Mouse (Mus musculus) midbrain, embryonic 15.5 days (tissue): ENCODE data around the gene Osbpl9. TPM values are rescaled to one million over a fixed set of nuclear protein-coding genes. Genes with fewer than 3 reads are reported as not detected.

Source experiments
- ATAC-seq: fragments of 200-750 bp; cut with Nextera tagmentation; replicated peaks from 2 replicates; pipeline ENCODE4 v1.8.0; 2017; ENCODE audit warnings: moderate TSS enrichment
- H3K27ac ChIP-seq: fragments of 300-500 bp; sonication (generic); 2 replicates; pipeline ENCODE4 v1.5.1; 2015; ENCODE audit warnings: mild to moderate bottlenecking, inconsistent platforms
- H3K27me3 ChIP-seq: fragments of 300-500 bp; sonication (generic); replicated peaks from 2 replicates; pipeline ENCODE4 v1.6.1; 2015; ENCODE audit warnings: inconsistent platforms
- H3K36me3 ChIP-seq: fragments of 300-500 bp; sonication (generic); replicated peaks from 2 replicates; pipeline ENCODE4 v1.6.1; 2015; ENCODE audit warnings: inconsistent platforms
- H3K4me1 ChIP-seq: fragments of 300-500 bp; sonication (generic); 2 replicates; pipeline ENCODE4 v1.6.1; 2015; ENCODE audit warnings: inconsistent platforms
- H3K4me2 ChIP-seq: fragments of 300-500 bp; sonication (generic); 2 replicates; pipeline ENCODE4 v1.6.1; 2015; ENCODE audit warnings: inconsistent platforms, mild to moderate bottlenecking, moderate library complexity
- H3K4me3 ChIP-seq: fragments of 300-500 bp; sonication (generic); 2 replicates; pipeline ENCODE4 v1.5.1; 2015; ENCODE audit warnings: mild to moderate bottlenecking, inconsistent platforms
- H3K9ac ChIP-seq: fragments of 300-500 bp; sonication (generic); 2 replicates; pipeline ENCODE4 v1.6.1; 2015; ENCODE audit warnings: mild to moderate bottlenecking, inconsistent platforms
- H3K9me3 ChIP-seq: fragments of 300-500 bp; sonication (generic); 2 replicates; pipeline ENCODE4 v1.6.1; 2016; ENCODE audit warnings: inconsistent platforms
- WGBS: fragments of 180-500 bp; shearing (Covaris S2); methylation state at CpG from one replicate; pipeline ENCODE4 v1.1.7; 2015; ENCODE audit warnings: mixed read lengths; 5-methylcytosine and 5-hydroxymethylcytosine counted together
- polyA plus RNA-seq: library from polyadenylated mRNA; unstranded; fragments of >200 nt; fragmentation: Nextera tagmentation; extraction: Ambion mirVana; gene quantifications from 2 replicates; pipeline ENCODE4 v1.2.1, GENCODE M21; 2015

The Osbpl9 gene
- polyA plus RNA-seq, 1 experiment from 2014 or later: 74.0 TPM

DNA sequence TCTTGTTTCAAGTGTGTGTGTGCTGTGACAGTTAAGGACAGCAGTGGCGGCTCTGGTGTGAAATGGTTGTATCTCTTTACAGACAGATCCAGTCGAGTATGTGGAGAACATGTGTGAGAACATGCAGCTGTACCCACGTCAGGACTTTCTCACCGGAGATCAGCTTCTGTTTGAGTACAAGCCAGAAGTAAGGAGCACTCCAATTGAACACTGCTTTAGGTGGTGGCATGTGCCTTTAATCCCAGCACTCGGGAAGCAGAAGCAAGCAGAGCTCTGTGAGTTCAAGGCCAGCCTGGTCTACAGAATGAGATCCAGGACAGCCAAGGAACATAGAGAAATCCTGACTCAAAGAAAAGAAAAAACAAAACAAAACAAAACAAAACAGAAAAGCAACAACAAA lies 158.8 kb downstream of the Osbpl9 start:
- Histone ChIP-seq H3K4me3 (no peak overlapping the region), H3K9ac (no peak overlapping the region), H3K4me1 (no peaks in the 10 kb centered on the region), H3K4me2 (no peak overlapping the region), H3K27ac (no peak overlapping the region), H3K9me3 (no peaks in the 10 kb centered on the region), H3K27me3 (no peaks in the 10 kb centered on the region), H3K36me3 (peaks cover 56% of the 10 kb centered on the region)
- 84% methylated on average over 5 of the region's 5 CpGs for WGBS
- no peak for ATAC-seq

DNA sequence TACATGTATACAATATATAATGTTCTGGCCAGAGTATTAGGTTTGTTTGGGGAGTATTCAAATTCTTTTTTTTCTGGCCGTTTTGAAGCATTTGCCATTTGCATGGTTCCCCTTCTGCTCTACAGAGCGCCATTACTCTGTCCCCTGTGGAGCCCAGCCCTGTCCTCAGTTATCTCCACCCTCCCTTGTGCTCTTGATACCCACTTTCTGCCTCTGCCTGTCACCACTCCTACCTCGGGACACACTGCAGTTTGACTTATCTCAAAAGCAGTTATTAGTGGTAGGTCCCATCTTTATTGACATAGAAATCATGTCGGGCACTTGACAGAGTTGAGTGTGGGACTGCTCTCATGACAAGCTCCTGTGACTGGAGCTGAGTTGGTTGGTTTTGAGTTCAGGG lies 159.3 kb downstream of the Osbpl9 start:
- H3K9me3 ChIP-seq: no peaks in the 10 kb centered on the region
- H3K36me3 ChIP-seq: peaks cover 53% of the 10 kb centered on the region
- no peak overlapping the region for H3K4me3 ChIP-seq
- H3K27ac ChIP-seq: no peak overlapping the region
- WGBS: 88% methylated on average over 4 of the region's 4 CpGs
- no peak overlapping the region for H3K4me2 ChIP-seq
- no peaks in the 10 kb centered on the region for H3K4me1 ChIP-seq
- H3K9ac ChIP-seq: no peak overlapping the region
- ATAC-seq: no peak
- H3K27me3 ChIP-seq: no peaks in the 10 kb centered on the region

DNA sequence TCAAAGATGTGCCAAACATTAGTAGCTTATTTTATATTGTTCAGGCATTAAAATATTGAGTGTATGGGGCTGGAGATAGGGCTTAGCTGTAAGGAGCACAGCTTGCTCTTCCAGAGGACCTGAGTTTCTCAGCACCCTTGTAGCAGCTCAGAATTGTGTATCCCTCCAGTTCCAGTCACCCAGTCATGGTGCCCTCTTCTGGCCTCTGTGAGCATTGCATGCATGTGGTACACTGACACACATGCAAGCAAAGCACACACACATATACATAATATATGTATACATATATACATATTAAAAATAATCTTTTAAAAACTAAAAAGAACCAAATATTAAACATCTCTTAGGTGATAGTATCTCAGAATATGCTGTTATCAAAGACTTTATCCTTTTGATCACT lies 165.7 kb downstream of the Osbpl9 start:
- H3K4me2 ChIP-seq: no peak overlapping the region
- no peaks in the 10 kb centered on the region for H3K27me3 ChIP-seq
- no peak for ATAC-seq
- H3K4me3 ChIP-seq: no peak overlapping the region
- no peak overlapping the region for H3K9ac ChIP-seq
- no peaks in the 10 kb centered on the region for H3K4me1 ChIP-seq
- peaks cover 30% of the 10 kb centered on the region for H3K36me3 ChIP-seq
- no peaks in the 10 kb centered on the region for H3K9me3 ChIP-seq
- H3K27ac ChIP-seq: no peak overlapping the region

DNA sequence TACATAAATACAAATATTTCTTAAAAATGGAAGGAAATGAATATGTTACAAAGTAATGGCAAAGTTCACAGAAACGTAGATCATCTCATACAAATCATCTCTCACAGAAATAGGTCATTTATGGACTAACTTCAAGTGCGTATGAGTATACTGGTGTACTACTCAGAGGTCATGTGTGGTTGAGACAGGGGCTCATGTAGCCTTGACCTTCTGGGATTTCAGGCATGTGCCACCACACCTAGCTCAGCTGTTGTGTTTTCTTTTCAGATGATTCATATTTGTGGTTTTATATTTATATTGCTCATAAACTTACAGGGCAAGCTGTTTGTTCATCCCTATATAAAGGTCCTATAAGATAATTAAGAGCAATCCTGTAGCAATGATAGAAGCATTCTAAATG lies 171.8 kb downstream of the Osbpl9 start:
- Histone ChIP-seq H3K36me3 (peaks cover 18% of the 10 kb centered on the region), H3K4me3 (no peak overlapping the region), H3K27me3 (no peaks in the 10 kb centered on the region)

DNA sequence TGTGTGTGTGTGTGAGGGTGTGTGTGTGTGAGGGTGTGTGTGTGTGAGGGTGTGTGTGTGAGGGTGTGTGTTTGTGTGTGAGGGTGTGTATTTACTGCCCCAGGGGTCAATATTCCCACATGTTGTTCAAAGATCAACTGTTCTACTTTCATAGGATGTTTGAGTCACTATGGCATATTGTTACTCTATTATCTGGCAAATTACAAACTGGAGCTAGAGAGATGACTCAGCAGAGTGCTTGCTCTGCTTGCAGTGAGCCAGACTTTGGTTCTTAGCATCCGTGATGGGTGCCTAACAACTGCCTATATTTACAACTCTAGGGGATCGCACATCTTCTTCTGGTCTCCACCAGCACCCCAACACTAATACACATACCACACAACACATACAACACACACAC lies 172.2 kb downstream of the Osbpl9 start:
- no peak overlapping the region for H3K4me2 ChIP-seq
- H3K9ac ChIP-seq: no peak overlapping the region
- no peaks in the 10 kb centered on the region for H3K4me1 ChIP-seq
- H3K4me3 ChIP-seq: no peak overlapping the region
- no peak for ATAC-seq
- H3K9me3 ChIP-seq: no peaks in the 10 kb centered on the region
- no peaks in the 10 kb centered on the region for H3K27me3 ChIP-seq
- no peak overlapping the region for H3K27ac ChIP-seq
- peaks cover 18% of the 10 kb centered on the region for H3K36me3 ChIP-seq
- 97% methylated on average over 2 of the region's 2 CpGs for WGBS

More for the DNA sequence above, 171.8 kb downstream of the Osbpl9 start:
- ATAC-seq: no peak
- Histone ChIP-seq H3K9ac (no peak overlapping the region), H3K27ac (no peak overlapping the region), H3K9me3 (no peaks in the 10 kb centered on the region), H3K4me2 (no peak overlapping the region), H3K4me1 (no peaks in the 10 kb centered on the region)
- 96% methylated on average over 2 of the region's 2 CpGs for WGBS

DNA sequence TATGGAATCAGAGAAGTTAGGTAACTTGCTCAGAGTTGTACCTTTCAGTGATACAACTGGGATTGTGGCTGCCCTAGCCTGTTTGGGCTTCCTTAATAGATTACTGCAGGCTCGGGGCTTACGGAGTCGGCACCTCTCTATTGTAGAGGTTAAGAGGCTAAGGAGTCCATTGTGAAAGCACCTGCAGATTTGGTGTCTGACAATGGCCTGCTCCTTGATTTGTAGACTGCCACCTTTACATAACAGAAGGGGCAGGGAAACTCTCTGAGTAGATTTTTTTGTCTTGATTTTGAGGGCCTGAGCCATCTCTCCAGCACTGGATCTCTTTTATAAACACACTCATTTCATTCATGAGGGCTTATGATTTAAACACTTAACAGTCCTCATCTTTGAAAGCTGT lies 175.5 kb downstream of the Osbpl9 start:
- ATAC-seq: no peak
- Histone ChIP-seq H3K9ac (no peak overlapping the region), H3K27ac (no peak overlapping the region), H3K36me3 (peaks cover 16% of the 10 kb centered on the region), H3K4me3 (no peak overlapping the region), H3K4me2 (no peak overlapping the region), H3K9me3 (no peaks in the 10 kb centered on the region), H3K27me3 (no peaks in the 10 kb centered on the region), H3K4me1 (no peaks in the 10 kb centered on the region)
- 39% methylated on average over 3 of the region's 3 CpGs for WGBS

DNA sequence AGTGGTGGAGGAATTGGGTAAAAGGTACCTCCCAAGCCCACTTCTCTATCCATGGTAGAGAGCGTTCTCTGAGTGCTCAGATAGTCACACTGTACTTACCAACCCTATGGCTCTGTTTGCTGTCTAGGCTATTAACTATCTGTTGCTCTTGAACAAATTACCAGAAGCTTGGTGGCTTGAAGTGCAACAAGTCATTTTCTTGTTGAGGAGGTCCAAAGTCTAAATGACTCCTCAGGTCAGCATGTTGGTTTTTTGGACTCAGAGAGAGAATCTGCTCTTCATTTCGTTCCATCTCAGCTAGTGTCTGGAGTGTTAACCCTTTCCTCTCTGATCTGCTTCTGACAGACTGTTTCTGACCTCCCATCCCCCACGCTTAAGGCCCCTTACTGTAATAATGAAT lies 177.0 kb downstream of the Osbpl9 start:
- H3K9me3 ChIP-seq: no peaks in the 10 kb centered on the region
- no peak overlapping the region for H3K27ac ChIP-seq
- peaks cover 13% of the 10 kb centered on the region for H3K36me3 ChIP-seq
- WGBS: 67% methylated on average over 3 of the region's 3 CpGs
- no peak overlapping the region for H3K9ac ChIP-seq
- no peak overlapping the region for H3K4me3 ChIP-seq
- H3K4me1 ChIP-seq: no peaks in the 10 kb centered on the region
- ATAC-seq: no peak
- no peaks in the 10 kb centered on the region for H3K27me3 ChIP-seq
- no peak overlapping the region for H3K4me2 ChIP-seq

DNA sequence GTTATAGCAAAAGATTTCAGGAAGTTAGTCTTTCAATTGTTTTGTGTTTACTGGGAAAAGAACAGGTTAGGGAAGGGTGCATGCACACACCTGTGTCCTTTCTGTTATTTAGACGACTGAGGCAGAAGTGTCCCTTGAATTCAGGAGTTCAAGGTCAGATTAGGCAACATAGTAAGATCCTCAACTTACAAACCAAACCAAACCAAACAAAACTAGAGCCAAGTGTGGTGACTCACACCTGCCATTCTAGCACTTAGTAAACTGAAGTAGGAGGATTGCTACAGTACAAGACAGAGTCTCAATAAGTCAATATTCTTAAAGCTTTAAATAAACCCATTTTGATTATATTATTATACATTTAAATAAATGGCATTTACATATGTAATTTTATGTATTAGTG lies 180.1 kb downstream of the Osbpl9 start:
- Histone ChIP-seq H3K9ac (no peak overlapping the region), H3K27ac (no peak overlapping the region), H3K4me1 (no peaks in the 10 kb centered on the region), H3K36me3 (peaks cover 13% of the 10 kb centered on the region; the same call in 1 of the 2 replicates), H3K27me3 (no peaks in the 10 kb centered on the region), H3K9me3 (no peaks in the 10 kb centered on the region), H3K4me2 (no peak overlapping the region), H3K4me3 (no peak overlapping the region)
- WGBS: 91% methylated on average over 1 of the region's 1 CpGs
- no peak for ATAC-seq

DNA sequence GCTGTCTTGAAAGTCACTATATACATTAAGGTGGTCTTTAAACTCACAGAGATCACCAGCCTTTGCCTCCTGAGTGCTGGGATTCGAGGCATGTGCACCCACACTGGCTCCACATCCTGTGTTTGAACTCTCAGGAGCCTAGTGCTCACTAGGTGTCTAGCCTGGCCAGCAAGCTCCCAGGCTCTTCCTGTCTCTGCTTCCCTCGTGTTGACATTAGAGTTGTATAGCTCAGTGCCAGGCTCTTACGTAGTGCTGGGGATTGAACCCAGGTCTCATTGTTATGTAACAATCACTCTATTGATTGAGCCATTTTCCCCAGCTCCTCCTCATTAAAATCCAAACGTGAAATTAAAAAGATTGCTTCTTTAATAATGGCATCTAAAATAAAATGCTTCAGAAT lies 182.8 kb downstream of the Osbpl9 start:
- Histone ChIP-seq H3K4me1 (no peaks in the 10 kb centered on the region), H3K9ac (no peak overlapping the region), H3K4me2 (no peak overlapping the region), H3K27ac (no peak overlapping the region), H3K9me3 (no peaks in the 10 kb centered on the region), H3K27me3 (no peaks in the 10 kb centered on the region), H3K4me3 (no peak overlapping the region), H3K36me3 (peaks cover 13% of the 10 kb centered on the region; the same call in 1 of the 2 replicates)
- no peak for ATAC-seq
- 73% methylated on average over 4 of the region's 4 CpGs for WGBS

DNA sequence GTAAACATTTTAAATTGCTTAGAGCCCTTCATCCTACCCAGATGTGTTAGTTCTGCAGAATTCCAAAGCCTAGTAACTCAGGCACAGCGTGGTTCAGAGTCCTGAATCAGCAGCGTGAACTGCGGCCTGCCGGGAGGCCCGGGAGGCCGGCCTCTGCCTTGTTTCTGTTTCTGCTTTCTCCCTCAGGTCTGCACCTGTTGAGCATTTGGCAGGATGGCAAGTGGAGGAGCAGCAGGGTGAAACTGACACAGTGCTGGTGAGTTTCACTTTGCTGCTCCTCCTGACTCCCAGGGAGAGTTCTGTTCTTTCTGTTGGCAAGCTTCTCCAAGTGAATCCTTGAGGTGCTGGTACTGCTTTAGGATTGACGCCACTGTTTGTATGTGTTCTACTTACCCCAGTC lies 184.6 kb downstream of the Osbpl9 start:
- Histone ChIP-seq H3K27ac (no peak overlapping the region), H3K36me3 (peaks cover 14% of the 10 kb centered on the region; the same call in 1 of the 2 replicates), H3K9ac (no peak overlapping the region), H3K27me3 (no peaks in the 10 kb centered on the region), H3K9me3 (no peaks in the 10 kb centered on the region), H3K4me1 (no peaks in the 10 kb centered on the region), H3K4me2 (no peak overlapping the region), H3K4me3 (no peak overlapping the region)
- WGBS: 57% methylated on average over 7 of the region's 7 CpGs
- no peak for ATAC-seq

DNA sequence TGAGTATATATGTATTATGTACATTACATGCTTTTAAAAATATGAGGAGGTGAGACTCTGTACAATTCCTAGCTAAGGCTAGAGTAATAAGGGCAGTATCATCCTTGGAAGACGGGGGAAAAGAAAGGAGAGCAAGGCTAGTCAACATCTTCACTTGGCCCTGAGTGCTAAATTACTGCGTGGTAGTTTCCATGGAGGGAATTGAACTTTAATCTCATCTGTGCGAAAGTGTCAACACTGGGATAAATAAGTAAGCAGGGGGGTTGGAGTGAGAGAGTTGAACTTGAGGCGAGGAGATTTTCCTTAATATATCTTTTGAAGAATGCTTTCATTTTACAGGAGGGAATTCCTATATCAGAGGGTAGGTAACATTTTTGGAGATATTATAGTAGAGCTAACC lies 188.0 kb downstream of the Osbpl9 start:
- Histone ChIP-seq H3K4me1 (no peaks in the 10 kb centered on the region), H3K4me3 (no peak overlapping the region), H3K9ac (no peak overlapping the region), H3K27ac (no peak overlapping the region), H3K4me2 (no peak overlapping the region), H3K27me3 (no peaks in the 10 kb centered on the region), H3K9me3 (no peaks in the 10 kb centered on the region), H3K36me3 (peaks cover 11% of the 10 kb centered on the region; the same call in 1 of the 2 replicates)
- no peak for ATAC-seq
- 96% methylated on average over 4 of the region's 4 CpGs for WGBS
